Mouse (Mus musculus): ENCODE data around the gene Zfyve19.

Zfyve19 gene

GRCm38 (mm10) chr2:119208344-119209175 lies at the start of gene Zfyve19, which contains the start of gene Dnajc17:
Gene Zfyve19 (plus strand): TSS chr2:119208617.
Gene Dnajc17 (minus strand): TSS chr2:119208795.
- DNase-seq (ENCODE audit: low read depth, low spot score) = peak; percentile 99

- no peak for DNase-seq (ENCODE audit: low read depth, low spot score)
Observed at GRCm38 (mm10) chr2:119161247-119161646, 47.2 kb upstream of the Zfyve19 start.

- DNase-seq (ENCODE audit: low read depth, low spot score) = no peak
Observed at GRCm38 (mm10) chr2:119163135-119163534, 45.3 kb upstream of the Zfyve19 start.

- no peak for DNase-seq (ENCODE audit: low read depth, low spot score)
Observed at GRCm38 (mm10) chr2:119163999-119164398, 44.4 kb upstream of the Zfyve19 start.

- no peak for DNase-seq (ENCODE audit: low read depth, low spot score)
Observed at GRCm38 (mm10) chr2:119165401-119165800, 43.0 kb upstream of the Zfyve19 start.

GRCm38 (mm10) chr2:119166901-119167865 lies 41.2 kb upstream of the Zfyve19 start, which contains the start of gene Gchfr:
Gene Gchfr (plus strand): TSS chr2:119167773.
- peak; percentile 48 for DNase-seq (ENCODE audit: low read depth, low spot score)

- no peak for DNase-seq (ENCODE audit: low read depth, low spot score)
Observed at GRCm38 (mm10) chr2:119167866-119168256, 40.6 kb upstream of the Zfyve19 start.

- DNase-seq (ENCODE audit: low read depth, low spot score) = no peak
Observed at GRCm38 (mm10) chr2:119170282-119170681, 38.1 kb upstream of the Zfyve19 start.

- DNase-seq (ENCODE audit: low read depth, low spot score) = no peak
Observed at GRCm38 (mm10) chr2:119171574-119171973, 36.8 kb upstream of the Zfyve19 start.

- no peak for DNase-seq (ENCODE audit: low read depth, low spot score)
Observed at GRCm38 (mm10) chr2:119172446-119172845, 36.0 kb upstream of the Zfyve19 start.

GRCm38 (mm10) chr2:119172862-119173576 lies 35.4 kb upstream of the Zfyve19 start:
- DNase-seq (ENCODE audit: low read depth, low spot score) = peak; percentile 52

GRCm38 (mm10) chr2:119173991-119174651 lies 34.3 kb upstream of the Zfyve19 start, which contains the start of gene Gm14137:
Gene Gm14137 (plus strand): TSS chr2:119174509.
- peak; percentile 63 for DNase-seq (ENCODE audit: low read depth, low spot score)

- no peak for DNase-seq (ENCODE audit: low read depth, low spot score)
Observed at GRCm38 (mm10) chr2:119174866-119175265, 33.6 kb upstream of the Zfyve19 start.

GRCm38 (mm10) chr2:119175614-119176013 lies 32.8 kb upstream of the Zfyve19 start:
- no peak for DNase-seq (ENCODE audit: low read depth, low spot score)

GRCm38 (mm10) chr2:119176761-119177160 lies 31.7 kb upstream of the Zfyve19 start:
- DNase-seq (ENCODE audit: low read depth, low spot score) = no peak

- DNase-seq (ENCODE audit: low read depth, low spot score) = no peak
Observed at GRCm38 (mm10) chr2:119177384-119177939, 31.0 kb upstream of the Zfyve19 start.

- no peak for DNase-seq (ENCODE audit: low read depth, low spot score)
Observed at GRCm38 (mm10) chr2:119182914-119183313, 25.5 kb upstream of the Zfyve19 start.

- peak; percentile 89 for DNase-seq (ENCODE audit: low read depth, low spot score)
Observed at GRCm38 (mm10) chr2:119189029-119189710, 19.2 kb upstream of the Zfyve19 start.

GRCm38 (mm10) chr2:119190969-119191368 lies 17.4 kb upstream of the Zfyve19 start:
- no peak for DNase-seq (ENCODE audit: low read depth, low spot score)

- DNase-seq (ENCODE audit: low read depth, low spot score) = peak; percentile 35
Observed at GRCm38 (mm10) chr2:119194140-119194539, 14.3 kb upstream of the Zfyve19 start.
